Mouse (Mus musculus): ENCODE results near the gene S100a4. TPM values are rescaled to one million over a fixed set of nuclear protein-coding genes. Genes with fewer than 3 reads are reported as not detected.
A peak's percentile ranks its signal among the peaks of the same experiment; 100 is the strongest.

Gene S100a4
- polyA plus RNA-seq, 1 experiment from 2014 or later = 1.7 TPM

DNA sequence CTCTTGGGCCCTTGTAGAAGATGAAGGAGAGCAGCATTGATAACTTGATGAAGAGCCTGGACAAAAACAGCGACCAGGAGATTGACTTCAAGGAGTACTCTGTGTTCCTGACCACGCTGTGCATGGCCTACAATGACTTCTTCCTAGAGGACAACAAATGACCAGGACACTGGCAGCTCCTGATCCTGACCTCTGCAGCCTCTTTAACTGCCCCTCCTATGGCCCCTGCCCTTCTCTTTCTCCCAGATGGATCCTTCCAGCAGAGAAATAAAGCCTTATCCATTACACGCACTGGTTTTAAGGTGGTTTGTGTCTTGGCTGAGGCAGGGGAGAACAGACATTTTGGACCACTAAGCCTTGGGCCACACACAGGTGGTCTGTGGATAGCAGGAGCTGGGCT is 7.9 kb downstream of the S100a4 start:
- no peaks in the 10 kb centered on the region for H3K9me3 ChIP-seq (replicated peaks)
- H3K27me3 ChIP-seq = peaks cover 6% of the 10 kb centered on the region; the same call in 1 of the 2 replicates
- H3K4me3 ChIP-seq (replicated peaks) = no peak overlapping the region
- H3K27ac ChIP-seq (replicated peaks) = no peak overlapping the region
- no peak for ATAC-seq (ENCODE audit: insufficient read depth)
- H3K36me3 ChIP-seq (replicated peaks) = no peaks in the 10 kb centered on the region
- no peak overlapping the region for H3K4me2 ChIP-seq
- WGBS (ENCODE audit: insufficient replicate concordance) = 58% methylated on average over 3 of the region's 3 CpGs
- peaks cover 5% of the 10 kb centered on the region; the same call in 1 of the 2 replicates for H3K4me1 ChIP-seq (replicated peaks)
- no peak overlapping the region for H3K9ac ChIP-seq

- no peak for ATAC-seq (ENCODE audit: insufficient read depth)
- H3K27me3 ChIP-seq = peaks cover 6% of the 10 kb centered on the region; the same call in 1 of the 2 replicates
Observed at GRCm38 (mm10) chr3:90612061-90612460, 8.5 kb downstream of the S100a4 start.

DNA sequence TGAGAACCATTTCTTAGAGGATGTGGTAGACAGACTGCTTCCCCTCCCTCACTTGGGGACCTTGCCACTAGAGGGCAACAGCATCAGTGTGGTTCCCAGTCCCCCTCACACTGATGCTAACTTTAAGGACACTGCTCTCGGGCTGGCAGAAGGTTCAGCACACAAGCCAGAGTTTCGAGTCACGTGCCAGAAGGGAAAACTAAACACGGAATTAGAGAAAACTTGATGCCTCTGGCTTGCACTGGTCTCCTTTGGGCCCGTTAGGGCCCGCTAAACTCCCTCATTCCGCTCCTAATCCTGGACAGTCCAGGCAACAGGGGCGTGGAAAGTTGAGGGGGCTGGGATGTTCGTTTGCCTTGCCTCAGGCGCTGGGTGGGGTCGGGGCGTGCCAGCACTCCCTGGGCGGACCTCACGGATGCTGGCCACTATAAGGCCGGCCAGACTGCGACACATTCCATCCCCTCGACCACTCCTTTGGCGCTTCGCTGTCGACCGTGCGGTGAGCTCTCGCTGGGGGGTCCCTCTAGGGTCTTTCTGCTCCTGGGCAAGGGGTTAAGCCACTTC is 9.2 kb downstream of the S100a4 start, which contains the start of gene S100a6:
Gene S100a6 (plus strand): TSS at position 155 of the 564 bp plus-strand sequence.
- peaks cover 5% of the 10 kb centered on the region; the same call in 1 of the 2 replicates for H3K4me1 ChIP-seq (replicated peaks)

More at GRCm38 (mm10) chr3:90612061-90612460, 8.5 kb downstream of the S100a4 start:
- Histone ChIP-seq H3K4me2 (no peak overlapping the region), H3K36me3 (replicated peaks) (no peaks in the 10 kb centered on the region), H3K27ac (replicated peaks) (no peak overlapping the region), H3K9ac (no peak overlapping the region), H3K9me3 (replicated peaks) (no peaks in the 10 kb centered on the region), H3K4me1 (replicated peaks) (peaks cover 5% of the 10 kb centered on the region; the same call in 1 of the 2 replicates), H3K4me3 (replicated peaks) (no peak overlapping the region)
- 16% methylated on average over 4 of the region's 4 CpGs for whole genome bisulfite sequencing (ENCODE audit: insufficient replicate concordance)

DNA sequence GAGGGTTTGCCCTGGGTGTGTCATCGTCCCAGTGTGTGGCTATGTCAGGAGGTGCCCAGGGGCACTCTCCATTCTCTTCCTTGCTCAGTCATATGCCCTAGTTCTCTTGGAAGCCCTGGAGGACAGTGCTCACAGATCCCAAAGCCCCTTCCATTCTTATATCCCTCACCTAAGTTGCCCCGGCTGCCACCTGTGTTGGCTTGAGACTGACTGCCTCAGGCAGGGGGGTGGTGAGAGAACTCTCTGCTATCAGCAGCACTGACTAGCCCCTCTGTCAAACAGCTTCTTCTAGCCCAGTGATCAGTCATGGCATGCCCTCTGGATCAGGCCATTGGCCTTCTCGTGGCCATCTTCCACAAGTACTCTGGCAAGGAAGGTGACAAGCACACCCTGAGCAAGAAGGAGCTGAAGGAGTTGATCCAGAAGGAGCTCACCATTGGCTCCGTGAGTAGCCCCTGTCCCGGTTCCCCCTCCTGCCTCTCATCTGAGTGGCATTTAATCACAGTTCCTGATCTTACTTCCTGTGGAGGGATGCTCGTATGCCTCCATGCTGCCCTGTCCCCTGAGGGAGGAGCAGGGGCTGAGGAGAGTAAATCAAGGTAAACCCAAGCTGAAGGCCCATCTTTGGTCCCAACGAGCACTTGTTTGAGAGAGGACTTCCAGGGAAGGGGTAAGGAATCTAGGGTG is 10.0 kb downstream of the S100a4 start:
- H3K9me3 ChIP-seq (replicated peaks) = no peaks in the 10 kb centered on the region
- peaks cover 5% of the 10 kb centered on the region; the same call in 1 of the 2 replicates for H3K4me1 ChIP-seq (replicated peaks)
- WGBS (ENCODE audit: insufficient replicate concordance) = 17% methylated on average over 7 of the region's 7 CpGs
- H3K36me3 ChIP-seq (replicated peaks) = no peaks in the 10 kb centered on the region
- no peak for ATAC-seq (ENCODE audit: insufficient read depth)
- 0 out of 2 replicates have a peak overlapping the region, but pooled peaks have one; percentile 23 for H3K4me3 ChIP-seq (replicated peaks)
- H3K27me3 ChIP-seq = peaks cover 3% of the 10 kb centered on the region; the same call in 1 of the 2 replicates
- H3K27ac ChIP-seq (replicated peaks) = no peak overlapping the region
- no peak overlapping the region for H3K9ac ChIP-seq
- H3K4me2 ChIP-seq = peak overlapping the region; percentile 10; the same call in 1 of the 2 replicates

More for the DNA sequence above, 9.2 kb downstream of the S100a4 start, which contains the start of gene S100a6:
- H3K27me3 ChIP-seq = peaks cover 3% of the 10 kb centered on the region; the same call in 1 of the 2 replicates
- no peak within 1 kb of the TSS for H3K27ac ChIP-seq (replicated peaks)
- peak within 1 kb of the TSS; percentile 56 for H3K4me2 ChIP-seq
- no peak within 1 kb of the TSS for H3K9ac ChIP-seq
- H3K36me3 ChIP-seq (replicated peaks) = no peaks in the 10 kb centered on the region
- WGBS (ENCODE audit: insufficient replicate concordance) = 3% methylated on average over 23 of the region's 23 CpGs
- H3K4me3 ChIP-seq (replicated peaks) = peak within 1 kb of the TSS; percentile 23
- no peaks in the 10 kb centered on the region for H3K9me3 ChIP-seq (replicated peaks)
- ATAC-seq (ENCODE audit: insufficient read depth) = 0 out of 2 replicates have a peak, but pooled peaks have one; percentile 37

GRCm38 (mm10) chr3:90614148-90614530 is 10.6 kb downstream of the S100a4 start:
- Histone ChIP-seq H3K27me3 (peaks cover 3% of the 10 kb centered on the region; the same call in 1 of the 2 replicates), H3K9me3 (replicated peaks) (no peaks in the 10 kb centered on the region), H3K4me2 (peak overlapping the region; percentile 10; the same call in 1 of the 2 replicates), H3K27ac (replicated peaks) (no peak overlapping the region), H3K36me3 (replicated peaks) (no peaks in the 10 kb centered on the region), H3K9ac (no peak overlapping the region), H3K4me3 (replicated peaks) (no peak overlapping the region), H3K4me1 (replicated peaks) (peaks cover 5% of the 10 kb centered on the region; the same call in 1 of the 2 replicates)
- ATAC-seq (ENCODE audit: insufficient read depth) = no peak
- 69% methylated on average over 6 of the region's 6 CpGs for WGBS (ENCODE audit: insufficient replicate concordance)

- peaks cover 5% of the 10 kb centered on the region; the same call in 1 of the 2 replicates for H3K4me1 ChIP-seq (replicated peaks)
- H3K4me2 ChIP-seq = no peak overlapping the region
- no peak overlapping the region for H3K9ac ChIP-seq
- no peaks in the 10 kb centered on the region for H3K9me3 ChIP-seq (replicated peaks)
- ATAC-seq (ENCODE audit: insufficient read depth) = no peak
- peaks cover 3% of the 10 kb centered on the region; the same call in 1 of the 2 replicates for H3K27me3 ChIP-seq
- H3K36me3 ChIP-seq (replicated peaks) = no peaks in the 10 kb centered on the region
- WGBS (ENCODE audit: insufficient replicate concordance) = 57% methylated on average over 11 of the region's 11 CpGs
- no peak overlapping the region for H3K4me3 ChIP-seq (replicated peaks)
- no peak overlapping the region for H3K27ac ChIP-seq (replicated peaks)
Observed at GRCm38 (mm10) chr3:90614611-90615251, 11.2 kb downstream of the S100a4 start.

DNA sequence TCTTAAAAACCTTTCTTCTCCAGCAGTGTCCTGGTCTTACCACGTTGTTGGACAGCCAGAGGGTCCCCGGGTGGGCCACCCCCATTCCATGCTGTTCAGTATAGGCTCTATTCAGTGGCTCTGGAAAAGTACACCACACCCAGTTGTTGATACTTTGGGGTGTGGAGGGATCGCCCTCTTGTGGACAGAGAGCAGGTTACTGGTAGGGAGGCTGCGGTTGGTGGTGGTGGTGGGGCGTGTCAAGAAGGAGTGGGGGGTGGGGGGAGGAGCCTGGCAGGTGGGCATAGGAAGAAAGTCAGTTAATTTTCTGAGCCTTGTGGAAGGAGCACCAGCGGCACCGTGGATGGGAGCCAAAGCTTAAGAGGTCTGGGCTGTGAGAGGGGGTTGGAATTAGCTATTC is 11.8 kb downstream of the S100a4 start:
- WGBS (ENCODE audit: insufficient replicate concordance) = 4% methylated on average over 7 of the region's 7 CpGs
- H3K9ac ChIP-seq = no peak overlapping the region
- no peak overlapping the region for H3K4me2 ChIP-seq
- H3K27ac ChIP-seq (replicated peaks) = no peak overlapping the region
- H3K36me3 ChIP-seq (replicated peaks) = no peaks in the 10 kb centered on the region
- no peaks in the 10 kb centered on the region for H3K9me3 ChIP-seq (replicated peaks)
- peaks cover 5% of the 10 kb centered on the region; the same call in 1 of the 2 replicates for H3K4me1 ChIP-seq (replicated peaks)
- ATAC-seq (ENCODE audit: insufficient read depth) = no peak
- no peak overlapping the region for H3K4me3 ChIP-seq (replicated peaks)
- peaks cover 3% of the 10 kb centered on the region; the same call in 1 of the 2 replicates for H3K27me3 ChIP-seq

DNA sequence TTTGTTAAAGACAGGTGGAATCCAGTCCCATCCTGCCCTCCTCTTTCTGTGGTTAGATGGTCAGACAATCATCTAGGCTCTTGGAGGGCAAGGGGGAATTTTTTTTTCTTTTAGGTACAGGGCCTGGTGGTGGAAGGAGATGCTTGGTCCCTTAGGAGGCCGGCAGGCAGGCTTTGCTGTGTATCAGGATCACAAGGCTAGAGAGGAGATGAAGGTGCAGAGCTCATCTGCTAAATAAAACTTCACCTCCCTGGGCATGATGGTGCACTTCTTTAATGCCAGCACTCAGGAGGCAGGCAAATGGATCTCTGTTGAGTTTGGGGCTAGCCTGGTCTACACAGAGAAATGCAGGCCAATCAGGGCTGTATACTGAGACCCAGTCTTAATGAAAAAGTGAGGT is 12.3 kb downstream of the S100a4 start:
- H3K36me3 ChIP-seq (replicated peaks) = no peaks in the 10 kb centered on the region
- WGBS (ENCODE audit: insufficient replicate concordance) = 58% methylated on average over 1 of the region's 1 CpGs

DNA sequence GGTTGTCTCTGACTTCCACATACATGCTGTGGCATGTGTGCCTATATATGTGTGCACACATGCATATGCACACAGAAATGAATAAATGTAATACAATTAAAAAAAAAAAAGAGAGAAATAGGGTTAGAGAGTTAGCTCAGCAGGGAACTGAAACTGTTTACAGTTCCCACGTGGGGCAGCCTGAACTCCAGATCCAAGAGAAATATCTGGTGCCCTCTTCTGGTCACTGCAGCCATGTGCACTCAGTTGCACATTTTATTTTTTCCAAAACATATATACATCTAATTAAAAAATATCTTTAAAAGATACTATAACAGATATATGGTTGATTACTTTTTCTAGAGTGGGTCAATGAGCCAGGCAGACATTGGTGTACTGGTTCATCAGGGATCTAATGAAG is 14.0 kb downstream of the S100a4 start:
- H3K4me2 ChIP-seq = no peak overlapping the region
- peaks cover 3% of the 10 kb centered on the region; the same call in 1 of the 2 replicates for H3K27me3 ChIP-seq
- H3K4me1 ChIP-seq (replicated peaks) = peaks cover 5% of the 10 kb centered on the region; the same call in 1 of the 2 replicates
- no peaks in the 10 kb centered on the region for H3K9me3 ChIP-seq (replicated peaks)
- no peak overlapping the region for H3K9ac ChIP-seq
- H3K36me3 ChIP-seq (replicated peaks) = no peaks in the 10 kb centered on the region
- ATAC-seq (ENCODE audit: insufficient read depth) = no peak
- 6% methylated on average over 1 of the region's 1 CpGs for WGBS (ENCODE audit: insufficient replicate concordance)
- no peak overlapping the region for H3K4me3 ChIP-seq (replicated peaks)
- H3K27ac ChIP-seq (replicated peaks) = no peak overlapping the region

More for the DNA sequence above, 12.3 kb downstream of the S100a4 start:
- Histone ChIP-seq H3K4me1 (replicated peaks) (peaks cover 5% of the 10 kb centered on the region; the same call in 1 of the 2 replicates), H3K4me3 (replicated peaks) (no peak overlapping the region), H3K27ac (replicated peaks) (no peak overlapping the region), H3K27me3 (peaks cover 3% of the 10 kb centered on the region; the same call in 1 of the 2 replicates), H3K9ac (no peak overlapping the region), H3K4me2 (no peak overlapping the region), H3K9me3 (replicated peaks) (no peaks in the 10 kb centered on the region)
- no peak for ATAC-seq (ENCODE audit: insufficient read depth)

DNA sequence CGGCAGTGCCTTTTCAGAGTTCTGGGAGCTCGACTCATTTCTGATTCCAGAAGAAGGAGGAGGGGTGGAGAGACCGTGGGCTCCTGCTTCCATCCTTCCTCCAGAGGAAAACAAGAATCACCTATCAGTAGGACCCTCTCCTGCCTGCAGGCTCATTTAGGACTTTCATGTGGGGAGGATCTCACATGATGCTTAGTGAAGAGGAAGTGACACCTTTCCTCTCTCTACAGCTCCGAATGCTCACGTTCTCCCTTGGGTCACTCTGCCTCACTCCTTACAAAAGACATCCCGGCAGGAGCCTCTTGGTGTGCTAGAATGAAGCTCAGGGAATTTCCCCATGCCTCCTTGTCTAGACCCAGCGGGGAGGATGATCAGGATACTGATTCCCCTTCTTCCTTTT is 18.0 kb downstream of the S100a4 start:
- WGBS (ENCODE audit: insufficient replicate concordance) = 35% methylated on average over 7 of the region's 7 CpGs
- H3K4me1 ChIP-seq (replicated peaks) = no peaks in the 10 kb centered on the region
- no peaks in the 10 kb centered on the region for H3K9me3 ChIP-seq (replicated peaks)
- H3K9ac ChIP-seq = no peak overlapping the region
- no peaks in the 10 kb centered on the region for H3K27me3 ChIP-seq
- H3K4me3 ChIP-seq (replicated peaks) = no peak overlapping the region
- H3K36me3 ChIP-seq (replicated peaks) = no peaks in the 10 kb centered on the region
- H3K4me2 ChIP-seq = no peak overlapping the region
- no peak overlapping the region for H3K27ac ChIP-seq (replicated peaks)
- no peak for ATAC-seq (ENCODE audit: insufficient read depth)

Data from liver, embryonic 15.5 days (tissue).